Mouse (Mus musculus) forebrain, embryonic 16.5 days (tissue): ENCODE measurements around the gene Cnga4. TPM values are rescaled to one million over a fixed set of nuclear protein-coding genes. Genes with fewer than 3 reads are reported as not detected.

ENCODE experiments used
- ATAC-seq: fragments of 200-750 bp; cut with Nextera tagmentation; 2 replicates; pipeline ENCODE4 v1.8.0; 2017; ENCODE audit warnings: mild to moderate bottlenecking, moderate library complexity
- H3K27ac ChIP-seq: fragments of 300-500 bp; sonication (generic); 2 replicates; pipeline ENCODE4 v1.5.1; 2014; ENCODE audit warnings: low read length, control low read depth
- H3K27me3 ChIP-seq: fragments of 300-500 bp; sonication (generic); replicated peaks from 2 replicates; pipeline ENCODE4 v1.6.1; 2014; ENCODE audit warnings: low read length; ENCODE audit not compliant: control insufficient read depth, insufficient read depth
- H3K36me3 ChIP-seq: fragments of 300-500 bp; sonication (generic); 2 replicates; pipeline ENCODE4 v1.6.1; 2014; ENCODE audit not compliant: control insufficient read depth, insufficient read depth
- H3K4me1 ChIP-seq: fragments of 300-500 bp; sonication (generic); replicated peaks from 2 replicates; pipeline ENCODE4 v1.6.1; 2014; ENCODE audit warnings: low read length; ENCODE audit not compliant: control insufficient read depth, insufficient read depth
- H3K4me2 ChIP-seq: fragments of 300-500 bp; sonication (generic); 2 replicates; pipeline ENCODE4 v1.6.1; 2014; ENCODE audit warnings: mild to moderate bottlenecking, low read length, control low read depth
- H3K4me3 ChIP-seq: fragments of 300-500 bp; sonication (generic); replicated peaks from 2 replicates; pipeline ENCODE4 v1.5.1; 2014; ENCODE audit warnings: mild to moderate bottlenecking, low read length, control low read depth
- H3K9ac ChIP-seq: fragments of 300-500 bp; sonication (generic); replicated peaks from 2 replicates; pipeline ENCODE4 v1.6.1; 2014; ENCODE audit warnings: low read depth, low read length, control low read depth
- H3K9me3 ChIP-seq: fragments of 300-500 bp; sonication (generic); 2 replicates; pipeline ENCODE4 v1.6.1; 2016; ENCODE audit warnings: low read length; ENCODE audit not compliant: control insufficient read depth
- WGBS: fragments of 180-500 bp; shearing (Covaris S2); extraction: QIAGEN DNeasy Blood & Tissue Kit; methylation state at CpG from one replicate; pipeline ENCODE4 v1.1.7; 2014; 5-methylcytosine and 5-hydroxymethylcytosine counted together
- polyA plus RNA-seq: library from polyadenylated mRNA; unstranded; fragments of >200 nt; fragmentation: Nextera tagmentation; extraction: Ambion mirVana; gene quantifications from 2 replicates; pipeline ENCODE4 v1.2.1, GENCODE M21; 2015

Cnga4 gene
- polyA plus RNA-seq, 1 experiment from 2014 or later = 0.19 TPM

GRCm38 (mm10) chr7:105374866-105375265 lies 29.5 kb upstream of the Cnga4 start, which contains the start of gene Gm5901:
Gene Gm5901 (plus strand): TSS chr7:105375038.
- no peak within 1 kb of the TSS for H3K27ac ChIP-seq
- no peak within 1 kb of the TSS for H3K4me2 ChIP-seq
- H3K36me3 ChIP-seq = peaks cover 25% of the 10 kb centered on the region
- H3K9me3 ChIP-seq = no peaks in the 10 kb centered on the region
- no peaks in the 10 kb centered on the region for H3K4me1 ChIP-seq
- H3K4me3 ChIP-seq = no peak within 1 kb of the TSS
- H3K9ac ChIP-seq = no peak within 1 kb of the TSS
- WGBS = 89% methylated on average over 1 of the region's 1 CpGs
- no peak for ATAC-seq
- no peaks in the 10 kb centered on the region for H3K27me3 ChIP-seq

DNA sequence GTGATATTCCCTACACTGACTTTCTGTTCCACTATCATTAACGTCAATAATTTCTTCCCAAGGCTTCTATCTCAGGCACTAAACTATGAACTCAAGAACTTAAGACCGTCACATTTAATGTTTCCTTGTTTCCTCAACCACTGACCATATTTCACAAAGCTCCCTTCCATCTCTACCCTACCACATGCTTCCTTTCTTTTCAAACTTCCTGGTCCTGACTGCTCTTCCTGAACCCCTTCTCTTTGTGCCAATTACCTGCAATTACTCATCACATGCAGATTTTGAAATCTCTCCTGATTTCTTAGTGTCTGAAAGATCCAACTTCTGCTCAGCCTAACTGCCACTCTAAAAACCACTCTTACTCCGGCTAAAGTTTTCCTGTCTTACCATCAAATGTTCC lies 24.0 kb upstream of the Cnga4 start:
- Histone ChIP-seq H3K9ac (no peak overlapping the region), H3K36me3 (peaks cover 51% of the 10 kb centered on the region), H3K27ac (no peak overlapping the region), H3K4me1 (no peaks in the 10 kb centered on the region), H3K9me3 (no peaks in the 10 kb centered on the region), H3K4me3 (no peak overlapping the region), H3K4me2 (no peak overlapping the region), H3K27me3 (no peaks in the 10 kb centered on the region)
- WGBS = 97% methylated on average over 3 of the region's 3 CpGs
- ATAC-seq = no peak

DNA sequence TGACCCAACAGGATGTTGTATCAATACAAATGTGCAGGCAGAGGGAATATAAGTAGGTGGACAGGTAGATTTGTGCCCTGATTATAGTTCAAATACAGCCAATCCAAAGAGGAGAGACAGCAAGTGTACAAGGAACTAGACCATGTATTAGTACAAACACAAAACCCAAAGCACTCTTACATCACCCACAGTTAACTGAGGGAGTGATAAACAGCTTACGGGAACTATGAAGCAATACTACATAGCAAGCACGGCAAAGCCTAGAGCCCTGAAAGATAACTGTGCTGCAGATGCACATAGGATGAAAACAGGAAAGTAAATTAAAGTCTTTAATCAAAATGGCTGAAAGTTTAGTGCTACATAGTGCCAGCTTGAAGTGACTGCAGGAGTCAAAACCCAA lies 16.7 kb upstream of the Cnga4 start:
- no peaks in the 10 kb centered on the region for H3K9me3 ChIP-seq
- 98% methylated on average over 2 of the region's 2 CpGs for WGBS
- no peak overlapping the region for H3K9ac ChIP-seq

GRCm38 (mm10) chr7:105390236-105390635 lies 14.1 kb upstream of the Cnga4 start:
- WGBS = 93% methylated on average over 2 of the region's 2 CpGs
- Histone ChIP-seq H3K36me3 (peaks cover 28% of the 10 kb centered on the region), H3K4me2 (no peak overlapping the region), H3K9ac (no peak overlapping the region), H3K4me3 (no peak overlapping the region), H3K9me3 (no peaks in the 10 kb centered on the region), H3K27me3 (no peaks in the 10 kb centered on the region), H3K4me1 (no peaks in the 10 kb centered on the region; the same call in 1 of the 2 replicates), H3K27ac (no peak overlapping the region)
- no peak for ATAC-seq

More for the DNA sequence above, 16.7 kb upstream of the Cnga4 start:
- Histone ChIP-seq H3K36me3 (peaks cover 42% of the 10 kb centered on the region), H3K27ac (no peak overlapping the region), H3K4me2 (no peak overlapping the region), H3K4me3 (no peak overlapping the region), H3K27me3 (no peaks in the 10 kb centered on the region), H3K4me1 (no peaks in the 10 kb centered on the region)
- ATAC-seq = no peak

- Histone ChIP-seq H3K36me3 (no peaks in the 10 kb centered on the region), H3K9ac (no peak overlapping the region), H3K9me3 (no peaks in the 10 kb centered on the region), H3K27ac (no peak overlapping the region), H3K4me2 (no peak overlapping the region), H3K4me3 (no peak overlapping the region), H3K4me1 (peaks cover 7% of the 10 kb centered on the region), H3K27me3 (no peaks in the 10 kb centered on the region)
- WGBS = 58% methylated on average over 1 of the region's 1 CpGs
- no peak for ATAC-seq
These were observed 9.8 kb upstream of the Cnga4 start for GRCm38 (mm10) chr7:105394606-105395005.

DNA sequence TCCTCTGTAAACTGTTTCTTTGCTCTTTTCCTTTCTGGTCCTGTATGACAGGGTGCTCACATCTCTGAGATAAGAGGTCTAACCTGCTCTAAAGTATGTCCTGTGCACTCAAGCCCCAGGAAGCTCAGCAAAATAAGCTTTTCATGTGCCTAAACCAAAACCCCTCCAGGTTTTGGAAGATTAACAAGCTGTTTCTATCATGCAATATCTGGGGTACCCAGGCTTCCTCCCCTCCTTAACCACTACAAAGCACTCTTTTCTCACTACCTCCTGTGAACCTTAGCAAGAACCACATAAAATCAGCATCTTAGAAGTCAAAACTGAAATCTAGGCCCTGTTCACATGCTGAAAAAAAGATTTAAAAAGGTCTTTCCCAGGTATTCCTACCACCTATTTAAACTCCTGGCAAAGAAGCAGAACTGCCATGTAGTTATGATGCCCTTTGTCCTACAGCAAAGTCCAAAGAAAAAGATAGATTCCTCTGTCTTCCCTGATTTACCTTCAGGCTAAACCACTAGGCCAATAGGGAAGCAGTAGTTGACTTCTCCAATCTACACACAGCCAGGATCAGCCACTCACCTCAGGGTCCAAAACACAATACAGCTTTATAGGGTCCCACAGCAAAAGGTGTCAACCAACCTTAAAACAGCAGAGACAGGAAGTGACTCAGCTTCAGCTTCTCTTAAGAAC lies 9.1 kb upstream of the Cnga4 start:
- H3K9ac ChIP-seq = no peak overlapping the region

GRCm38 (mm10) chr7:105396126-105396525 lies 8.2 kb upstream of the Cnga4 start:
- Histone ChIP-seq H3K36me3 (no peaks in the 10 kb centered on the region), H3K27ac (no peak overlapping the region), H3K9ac (no peak overlapping the region), H3K4me2 (no peak overlapping the region), H3K27me3 (no peaks in the 10 kb centered on the region), H3K4me3 (no peak overlapping the region), H3K4me1 (peaks cover 7% of the 10 kb centered on the region), H3K9me3 (no peaks in the 10 kb centered on the region)
- no peak for ATAC-seq

More for the DNA sequence above, 9.1 kb upstream of the Cnga4 start:
- Histone ChIP-seq H3K27me3 (no peaks in the 10 kb centered on the region), H3K4me2 (no peak overlapping the region), H3K9me3 (no peaks in the 10 kb centered on the region), H3K27ac (no peak overlapping the region), H3K4me1 (peaks cover 7% of the 10 kb centered on the region), H3K4me3 (no peak overlapping the region), H3K36me3 (no peaks in the 10 kb centered on the region)
- no peak for ATAC-seq

DNA sequence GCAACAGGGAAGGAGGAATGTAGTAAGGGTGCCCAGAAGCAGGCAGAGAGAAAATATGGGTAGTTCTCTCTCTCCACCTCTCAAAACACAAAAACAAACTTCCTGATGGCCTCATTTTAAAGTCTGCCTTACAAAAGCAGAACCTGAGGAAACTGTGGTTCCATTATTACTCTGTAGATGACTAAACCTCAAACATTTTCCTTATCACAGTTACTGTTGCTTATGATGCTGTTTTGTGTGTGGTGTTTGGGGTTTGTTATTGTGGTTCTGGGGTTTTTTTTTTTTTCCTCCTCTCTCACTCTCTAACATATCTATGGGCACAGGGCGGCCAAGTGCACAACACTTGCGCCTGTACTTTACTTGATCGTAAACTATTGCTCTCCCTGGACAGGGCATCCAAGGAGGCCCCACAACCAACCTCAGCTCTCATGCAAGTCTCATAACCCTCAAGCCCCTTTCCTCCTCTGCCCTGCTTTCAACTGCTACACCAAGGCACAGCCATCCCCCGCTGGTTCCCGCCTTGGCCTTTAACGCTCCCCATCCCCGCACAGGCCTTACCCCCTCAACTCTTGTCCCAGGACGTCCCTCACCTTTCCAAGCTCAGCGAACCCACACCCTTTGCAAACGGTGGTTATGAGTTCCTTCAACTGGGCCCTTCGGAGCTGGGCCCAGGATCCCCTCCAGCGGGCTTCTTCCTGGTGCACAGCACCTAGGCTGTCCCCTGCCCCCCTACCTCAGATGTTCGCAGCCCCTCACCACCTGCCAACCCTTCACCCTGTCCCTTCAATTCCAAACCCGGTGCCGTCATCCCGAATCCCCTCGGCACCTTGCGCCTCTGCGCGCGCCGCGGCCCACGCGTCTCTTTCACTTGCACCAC lies 5.1 kb upstream of the Cnga4 start:
- peak overlapping the region; percentile 78 for H3K4me2 ChIP-seq
- peaks cover 7% of the 10 kb centered on the region for H3K4me1 ChIP-seq
- H3K27me3 ChIP-seq = no peaks in the 10 kb centered on the region
- H3K4me3 ChIP-seq = peak overlapping the region; percentile 72
- H3K9ac ChIP-seq = peak overlapping the region; percentile 85
- ATAC-seq = no peak; the same call in 1 of the 2 replicates
- H3K36me3 ChIP-seq = no peaks in the 10 kb centered on the region
- peak overlapping the region; percentile 63; the same call in 1 of the 2 replicates for H3K27ac ChIP-seq
- H3K9me3 ChIP-seq = no peaks in the 10 kb centered on the region
- under 1% methylated on average over 25 of the region's 25 CpGs for WGBS

- Histone ChIP-seq H3K4me1 (peaks cover 7% of the 10 kb centered on the region), H3K36me3 (no peaks in the 10 kb centered on the region), H3K27ac (peak within 1 kb of the TSS; percentile 63), H3K4me3 (peak within 1 kb of the TSS; percentile 72), H3K9ac (peak within 1 kb of the TSS; percentile 85), H3K27me3 (no peaks in the 10 kb centered on the region), H3K9me3 (no peaks in the 10 kb centered on the region), H3K4me2 (peak within 1 kb of the TSS; percentile 78)
- WGBS = under 1% methylated on average over 55 of the region's 55 CpGs
- peak; percentile 98 for ATAC-seq
These were observed 4.3 kb upstream of the Cnga4 start, which contains the start of gene Fam160a2 for GRCm38 (mm10) chr7:105399935-105400624. Gene Fam160a2 (minus strand): TSS chr7:105400054.
